Mouse (Mus musculus) limb, embryonic 14.5 days (tissue): ENCODE data around the gene Naa15. TPM values are rescaled to one million over a fixed set of nuclear protein-coding genes. Genes with fewer than 3 reads are reported as not detected.

ENCODE experiments used
- ATAC-seq: fragments of 200-750 bp; cut with Nextera tagmentation; 2 replicates; pipeline ENCODE4 v1.8.0; 2017; ENCODE audit warnings: low read depth, moderate number of reproducible peaks, moderate TSS enrichment; ENCODE audit not compliant: low FRiP score
- DNase-seq: peaks from one replicate; pipeline ENCODE4 v3.0.0-alpha.2; 2015; ENCODE audit warnings: low spot score
- H3K27ac ChIP-seq: fragments of 300-500 bp; sonication (generic); replicated peaks from 2 replicates; pipeline ENCODE4 v1.5.1; 2014; ENCODE audit warnings: low read depth, mild to moderate bottlenecking, low read length, moderate library complexity, mixed read lengths
- H3K27me3 ChIP-seq: fragments of 300-500 bp; sonication (generic); 2 replicates; pipeline ENCODE4 v1.6.1; 2014; ENCODE audit warnings: low read length, mixed read lengths; ENCODE audit not compliant: control insufficient read depth, insufficient read depth
- H3K36me3 ChIP-seq: fragments of 300-500 bp; sonication (generic); 2 replicates; pipeline ENCODE4 v1.6.1; 2014; ENCODE audit warnings: mild to moderate bottlenecking, low read length, moderate library complexity, mixed read lengths; ENCODE audit not compliant: control insufficient read depth, insufficient read depth
- H3K4me1 ChIP-seq: fragments of 300-500 bp; sonication (generic); 2 replicates; pipeline ENCODE4 v1.6.1; 2014; ENCODE audit warnings: antibody characterized with exemption, low read length, mixed read lengths; ENCODE audit not compliant: control insufficient read depth, insufficient read depth
- H3K4me2 ChIP-seq: fragments of 300-500 bp; sonication (generic); replicated peaks from 2 replicates; pipeline ENCODE4 v1.6.1; 2014; ENCODE audit warnings: low read depth, mild to moderate bottlenecking, low read length, moderate library complexity; ENCODE audit not compliant: severe bottlenecking
- H3K4me3 ChIP-seq: fragments of 300-500 bp; sonication (generic); replicated peaks from 2 replicates; pipeline ENCODE4 v1.5.1; 2014; ENCODE audit warnings: low read length
- H3K9ac ChIP-seq: fragments of 300-500 bp; sonication (generic); 2 replicates; pipeline ENCODE4 v1.6.1; 2014; ENCODE audit warnings: mild to moderate bottlenecking, low read depth, low read length, moderate library complexity; ENCODE audit not compliant: severe bottlenecking
- H3K9me3 ChIP-seq: fragments of 300-500 bp; sonication (generic); 2 replicates; pipeline ENCODE4 v1.6.1; 2016; ENCODE audit warnings: low read length; ENCODE audit not compliant: control insufficient read depth
- POLR2A ChIP-seq: fragments of 200-500 bp; IDR thresholded peaks from 2 replicates; pipeline ENCODE4 v1.8.0; 2012; ENCODE audit warnings: inconsistent platforms, mild to moderate bottlenecking, moderate library complexity, borderline replicate concordance; ENCODE audit not compliant: insufficient read depth, insufficient read length; ENCODE audit errors: extremely low read depth
- WGBS: fragments of 180-500 bp; shearing (Covaris S2); extraction: QIAGEN DNeasy Blood & Tissue Kit; methylation state at CpG from one replicate; pipeline ENCODE4 v1.1.7; 2014; 5-methylcytosine and 5-hydroxymethylcytosine counted together
- polyA plus RNA-seq, 2 experiments: library from polyadenylated mRNA; depleted of rRNA in 1 of 2; stranded (reverse) in 1 of 2; unstranded in 1 of 2; fragments of >200 nt; fragmentation: Nextera tagmentation in 1 of 2; extraction: Ambion mirVana in 1 of 2; gene quantifications; 2 replicates each; pipeline versions ENCODE4 v1.2.1 to v1.2.3; 2012 to 2014

Gene Naa15
- polyA plus RNA-seq, 2 experiments, result 26.9 to 37.4 TPM

- H3K9ac ChIP-seq, result no peak overlapping the region
- peaks cover 7% of the 10 kb centered on the region; the same call in 1 of the 2 replicates for H3K4me1 ChIP-seq
- H3K27ac ChIP-seq, result no peak overlapping the region
- ATAC-seq (no peak), DNase-seq (no peak)
- no peak overlapping the region for H3K4me3 ChIP-seq
- no peak overlapping the region for H3K4me2 ChIP-seq
- 73% methylated on average over 5 of the region's 5 CpGs for WGBS
- no peaks in the 10 kb centered on the region for H3K36me3 ChIP-seq
- H3K9me3 ChIP-seq, result no peaks in the 10 kb centered on the region
- H3K27me3 ChIP-seq, result no peaks in the 10 kb centered on the region
- no peak for TF ChIP-seq POLR2A
These were observed 34.9 kb upstream of the Naa15 start for GRCm38 (mm10) chr3:51379786-51380659.

- no peak overlapping the region for H3K27ac ChIP-seq
- TF ChIP-seq POLR2A, result no peak
- ATAC-seq, result no peak
- H3K4me2 ChIP-seq, result no peak overlapping the region
- no peak overlapping the region for H3K4me3 ChIP-seq
- H3K9ac ChIP-seq, result no peak overlapping the region
- no peaks in the 10 kb centered on the region for H3K27me3 ChIP-seq
- peaks cover 7% of the 10 kb centered on the region; the same call in 1 of the 2 replicates for H3K4me1 ChIP-seq
- DNase-seq, result no peak
- H3K9me3 ChIP-seq, result no peaks in the 10 kb centered on the region
- 73% methylated on average over 2 of the region's 5 CpGs for WGBS
- no peaks in the 10 kb centered on the region for H3K36me3 ChIP-seq
These were observed 34.3 kb upstream of the Naa15 start for GRCm38 (mm10) chr3:51380660-51381014.

GRCm38 (mm10) chr3:51383409-51383808, 31.5 kb upstream of the Naa15 start:
- Histone ChIP-seq H3K27ac (no peak overlapping the region), H3K9me3 (no peaks in the 10 kb centered on the region), H3K4me2 (no peak overlapping the region), H3K4me3 (no peak overlapping the region), H3K36me3 (no peaks in the 10 kb centered on the region), H3K4me1 (peaks cover 5% of the 10 kb centered on the region; the same call in 1 of the 2 replicates), H3K27me3 (no peaks in the 10 kb centered on the region), H3K9ac (no peak overlapping the region)
- DNase-seq (no peak), ATAC-seq (no peak)
- no peak for TF ChIP-seq POLR2A
- 79% methylated on average over 12 of the region's 12 CpGs for WGBS

GRCm38 (mm10) chr3:51386441-51387133, 28.4 kb upstream of the Naa15 start:
- 44% methylated on average over 12 of the region's 12 CpGs for WGBS
- H3K9ac ChIP-seq, result no peak overlapping the region
- no peaks in the 10 kb centered on the region for H3K4me1 ChIP-seq
- ATAC-seq, result 0 out of 2 replicates have a peak, but pooled peaks have one; percentile 30
- no peak overlapping the region for H3K4me2 ChIP-seq
- no peaks in the 10 kb centered on the region for H3K9me3 ChIP-seq
- H3K4me3 ChIP-seq, result no peak overlapping the region
- H3K27ac ChIP-seq, result no peak overlapping the region
- DNase-seq, result no peak
- TF ChIP-seq POLR2A, result no peak
- no peaks in the 10 kb centered on the region for H3K36me3 ChIP-seq
- H3K27me3 ChIP-seq, result no peaks in the 10 kb centered on the region

GRCm38 (mm10) chr3:51387134-51387451, 27.9 kb upstream of the Naa15 start:
- Histone ChIP-seq H3K4me2 (no peak overlapping the region), H3K9me3 (no peaks in the 10 kb centered on the region), H3K4me3 (no peak overlapping the region), H3K9ac (no peak overlapping the region), H3K4me1 (no peaks in the 10 kb centered on the region), H3K36me3 (no peaks in the 10 kb centered on the region), H3K27ac (no peak overlapping the region), H3K27me3 (no peaks in the 10 kb centered on the region)
- no peak for DNase-seq
- ATAC-seq, result no peak
- no peak for TF ChIP-seq POLR2A
- 88% methylated on average over 3 of the region's 3 CpGs for WGBS
